Mouse (Mus musculus) retina, embryonic 14.5 days (tissue): ENCODE data around the gene Olfr917.

Source experiments
- DNase-seq: peaks from one replicate; pipeline ENCODE4 v3.0.0-alpha.2; 2015; ENCODE audit warnings: low spot score

Olfr917 gene

DNA sequence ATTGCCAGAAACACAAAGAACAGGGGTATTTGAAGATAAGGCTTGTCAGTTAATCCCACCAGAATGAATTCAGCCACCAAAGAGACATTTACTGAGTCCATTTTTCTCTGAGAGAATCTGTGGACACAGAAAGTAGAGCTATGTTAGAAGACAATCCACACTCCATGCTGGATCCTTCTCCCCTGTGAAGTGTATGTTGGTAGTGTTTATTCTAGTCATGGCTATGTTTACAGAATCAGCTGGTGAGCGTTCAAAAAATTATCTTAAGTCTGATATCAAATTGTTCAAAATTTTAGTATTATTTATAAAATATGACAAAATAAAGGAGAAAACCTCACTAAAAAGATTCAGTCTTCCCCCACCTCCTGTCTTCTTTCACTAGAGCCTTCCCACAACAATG lies at the start of gene Olfr917:
TSS of gene Olfr917 (minus strand) at position 101 of the 400 bp plus-strand sequence.
- no peak for DNase-seq

DNA sequence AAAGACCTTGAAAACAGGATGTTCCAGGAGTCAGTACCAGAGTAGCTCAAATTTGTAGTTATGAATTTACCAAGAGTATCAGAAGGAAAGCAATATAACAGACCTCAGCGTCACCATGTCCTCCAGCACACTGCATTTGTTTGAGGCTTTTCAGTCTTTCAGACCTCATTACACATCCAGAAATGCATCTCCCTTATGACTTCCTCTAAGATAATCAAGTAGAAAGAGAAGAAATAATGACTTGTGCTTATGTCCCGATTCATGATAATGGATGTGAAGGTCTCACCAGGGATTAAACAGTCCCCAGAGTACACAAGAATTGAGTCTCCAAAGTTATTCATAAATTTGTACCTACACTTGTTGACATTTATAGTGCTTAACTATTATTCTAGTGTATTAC lies 8.9 kb upstream of the Olfr917 start, which contains the start of gene Olfr918:
TSS of gene Olfr918 (minus strand) at position 101 of the 400 bp plus-strand sequence.
- DNase-seq: no peak

- no peak for DNase-seq
Observed at GRCm38 (mm10) chr9:38672887-38673286, 7.2 kb upstream of the Olfr917 start.

DNA sequence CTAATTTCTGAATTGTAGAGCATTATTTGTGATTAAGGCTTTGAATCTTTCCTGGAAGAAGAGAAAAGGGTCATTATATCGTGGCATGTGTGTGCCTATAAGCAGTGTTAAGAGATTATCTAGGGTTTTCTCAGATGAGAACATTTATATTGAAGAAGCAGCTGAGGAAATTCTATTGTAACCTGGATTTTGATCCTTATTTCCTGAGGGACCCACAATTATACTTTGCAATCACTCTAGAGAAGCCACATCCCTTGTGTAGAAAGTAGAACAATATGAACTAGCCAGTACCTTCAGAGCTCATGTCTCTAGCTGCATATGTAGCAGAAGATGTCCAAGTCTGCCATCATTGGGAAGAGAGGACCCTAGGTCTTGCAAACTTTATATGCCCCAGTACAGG lies 5.9 kb downstream of the Olfr917 start, which contains the start of gene Olfr916:
TSS of gene Olfr916 (minus strand) at position 101 of the 400 bp plus-strand sequence.
- DNase-seq: no peak

DNA sequence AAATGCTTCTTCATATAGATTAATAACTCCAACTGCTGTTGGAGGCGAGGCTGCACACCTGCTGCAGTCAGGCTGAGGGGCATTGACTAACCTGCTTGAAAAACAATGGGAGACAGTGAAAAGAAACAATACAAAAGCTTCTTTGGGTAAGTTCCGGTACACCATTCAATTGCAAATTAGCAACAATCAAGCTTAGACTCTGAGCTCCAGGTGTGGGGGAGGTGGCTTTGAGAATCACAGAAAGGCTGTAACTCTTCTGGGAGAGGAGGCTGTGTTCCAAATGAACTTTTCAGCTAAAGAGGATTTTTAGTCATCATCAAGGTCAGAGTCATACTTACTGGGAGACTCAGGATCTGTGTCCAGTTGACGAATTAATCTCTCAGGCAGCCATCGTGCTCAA lies 33.2 kb downstream of the Olfr917 start:
- DNase-seq: no peak
